Mouse (Mus musculus): Measurements from ENCODE around the gene Prkar2a. TPM values are rescaled to one million over a fixed set of nuclear protein-coding genes. Genes with fewer than 3 reads are reported as not detected.

Prkar2a gene
- polyA plus RNA-seq, 1 experiment from 2014 or later: 65.9 TPM

- Histone ChIP-seq H3K36me3 (no peaks in the 10 kb centered on the region), H3K9me3 (no peaks in the 10 kb centered on the region), H3K9ac (no peak overlapping the region), H3K4me2 (peak overlapping the region; percentile 79), H3K27me3 (no peaks in the 10 kb centered on the region), H3K4me3 (no peak overlapping the region), H3K27ac (replicated peaks) (no peak overlapping the region), H3K4me1 (replicated peaks) (peaks cover 84% of the 10 kb centered on the region)
- no peak for ATAC-seq (ENCODE audit: low FRiP score, low read depth)
- WGBS: 91% methylated on average over 2 of the region's 2 CpGs
Measured at GRCm38 (mm10) chr9:108787080-108787479, 98.0 kb downstream of the Prkar2a start.

DNA sequence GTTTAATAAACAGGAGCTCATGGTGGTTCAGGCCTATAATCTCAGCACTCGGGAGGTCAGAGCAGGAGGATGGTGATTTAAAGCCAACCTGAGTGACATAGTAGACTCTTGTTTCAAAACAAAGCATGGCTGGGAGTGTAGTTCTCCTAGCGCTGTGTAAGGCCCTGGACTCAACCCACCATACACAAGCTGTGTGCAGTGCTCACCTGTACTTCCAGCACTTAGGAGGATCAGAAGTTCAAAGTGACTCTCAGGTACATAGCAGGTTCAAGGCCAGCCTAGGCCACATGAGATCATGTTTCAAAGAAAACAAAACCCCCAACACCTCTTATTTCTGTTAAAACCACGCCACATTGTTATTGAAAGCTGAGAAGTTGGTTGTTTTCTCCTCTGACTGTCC lies 99.6 kb downstream of the Prkar2a start:
- no peak overlapping the region for H3K4me2 ChIP-seq

GRCm38 (mm10) chr9:108792307-108792706 lies 103.2 kb downstream of the Prkar2a start:
- peaks cover 13% of the 10 kb centered on the region; the same call in 1 of the 2 replicates for H3K36me3 ChIP-seq
- 82% methylated on average over 1 of the region's 1 CpGs for WGBS
- no peak for ATAC-seq (ENCODE audit: low FRiP score, low read depth)
- no peak overlapping the region for H3K4me3 ChIP-seq
- H3K27ac ChIP-seq (replicated peaks): no peak overlapping the region
- 0 out of 2 replicates have a peak overlapping the region, but pooled peaks have one; percentile 6 for H3K4me2 ChIP-seq
- H3K4me1 ChIP-seq (replicated peaks): peaks cover 99% of the 10 kb centered on the region
- H3K9me3 ChIP-seq: no peaks in the 10 kb centered on the region
- no peaks in the 10 kb centered on the region for H3K27me3 ChIP-seq
- H3K9ac ChIP-seq: no peak overlapping the region

More for the DNA sequence above, 99.6 kb downstream of the Prkar2a start:
- Histone ChIP-seq H3K4me1 (replicated peaks) (peaks cover 89% of the 10 kb centered on the region), H3K9ac (no peak overlapping the region), H3K36me3 (no peaks in the 10 kb centered on the region), H3K4me3 (no peak overlapping the region), H3K9me3 (no peaks in the 10 kb centered on the region), H3K27ac (replicated peaks) (no peak overlapping the region), H3K27me3 (no peaks in the 10 kb centered on the region)
- no peak for ATAC-seq (ENCODE audit: low FRiP score, low read depth)
- WGBS: 83% methylated on average over 3 of the region's 3 CpGs

- H3K27me3 ChIP-seq: no peaks in the 10 kb centered on the region
- 0 out of 2 replicates have a peak overlapping the region, but pooled peaks have one; percentile 6 for H3K4me2 ChIP-seq
- WGBS: 44% methylated on average over 3 of the region's 3 CpGs
- H3K27ac ChIP-seq (replicated peaks): no peak overlapping the region
- no peak overlapping the region for H3K9ac ChIP-seq
- H3K4me3 ChIP-seq: no peak overlapping the region
- peaks cover 96% of the 10 kb centered on the region for H3K4me1 ChIP-seq (replicated peaks)
- H3K9me3 ChIP-seq: no peaks in the 10 kb centered on the region
- ATAC-seq (ENCODE audit: low FRiP score, low read depth): no peak
- peaks cover 17% of the 10 kb centered on the region for H3K36me3 ChIP-seq
Measured at GRCm38 (mm10) chr9:108792730-108793129, 103.6 kb downstream of the Prkar2a start.

GRCm38 (mm10) chr9:108795281-108795680 lies 106.2 kb downstream of the Prkar2a start:
- peak overlapping the region; percentile 30; the same call in 1 of the 2 replicates for H3K4me2 ChIP-seq
- no peak overlapping the region for H3K4me3 ChIP-seq
- ATAC-seq (ENCODE audit: low FRiP score, low read depth): no peak
- WGBS: 42% methylated on average over 2 of the region's 2 CpGs
- no peaks in the 10 kb centered on the region for H3K9me3 ChIP-seq
- peaks cover 40% of the 10 kb centered on the region for H3K36me3 ChIP-seq
- peaks cover 71% of the 10 kb centered on the region for H3K4me1 ChIP-seq (replicated peaks)
- no peak overlapping the region for H3K27ac ChIP-seq (replicated peaks)
- no peaks in the 10 kb centered on the region for H3K27me3 ChIP-seq
- no peak overlapping the region for H3K9ac ChIP-seq

GRCm38 (mm10) chr9:108795762-108796161 lies 106.6 kb downstream of the Prkar2a start:
- Histone ChIP-seq H3K4me2 (peak overlapping the region; percentile 30), H3K27me3 (no peaks in the 10 kb centered on the region), H3K9me3 (no peaks in the 10 kb centered on the region), H3K27ac (replicated peaks) (peak overlapping the region; percentile 10; the same call in 1 of the 2 replicates), H3K4me1 (replicated peaks) (peaks cover 66% of the 10 kb centered on the region), H3K36me3 (peaks cover 42% of the 10 kb centered on the region), H3K4me3 (no peak overlapping the region), H3K9ac (no peak overlapping the region)
- WGBS: 34% methylated on average over 11 of the region's 11 CpGs
- 0 out of 2 replicates have a peak, but pooled peaks have one; percentile 3 for ATAC-seq (ENCODE audit: low FRiP score, low read depth)

DNA sequence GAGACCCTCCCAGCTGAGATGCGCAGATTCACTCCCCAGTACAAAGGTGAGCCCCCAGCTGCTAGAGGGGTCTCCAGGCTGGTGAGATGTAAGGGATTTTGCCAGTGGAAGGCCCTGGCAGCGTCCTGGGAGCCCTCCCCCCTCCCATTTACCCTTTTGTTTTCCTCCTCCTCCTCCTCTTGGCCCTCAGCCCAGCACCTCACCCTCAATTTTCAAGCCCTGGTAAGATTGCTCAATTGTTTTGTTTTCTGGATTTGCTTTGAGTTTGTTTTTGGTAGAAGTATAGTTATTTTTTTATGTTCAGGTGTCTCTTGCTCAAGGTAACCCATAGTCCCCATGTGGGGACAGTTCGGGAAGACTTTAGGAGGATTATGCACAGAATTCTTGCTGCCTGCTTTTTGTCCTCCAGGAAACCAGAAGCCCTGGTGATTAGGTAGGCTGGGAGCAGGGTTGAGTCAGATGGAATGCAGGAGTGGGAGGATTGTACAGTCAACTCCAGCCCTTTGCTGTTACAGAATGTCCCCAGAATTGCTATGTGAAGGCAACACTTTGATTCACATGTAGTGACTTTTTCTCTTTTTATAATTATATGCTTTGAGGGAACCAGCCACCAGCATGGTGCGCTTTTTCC lies 107.4 kb downstream of the Prkar2a start:
- Histone ChIP-seq H3K36me3 (peaks cover 49% of the 10 kb centered on the region), H3K27me3 (no peaks in the 10 kb centered on the region), H3K27ac (replicated peaks) (peak overlapping the region; percentile 10; the same call in 1 of the 2 replicates), H3K4me2 (peak overlapping the region; percentile 30), H3K9ac (no peak overlapping the region), H3K9me3 (no peaks in the 10 kb centered on the region), H3K4me1 (replicated peaks) (peaks cover 59% of the 10 kb centered on the region), H3K4me3 (no peak overlapping the region)
- no peak; the same call in 1 of the 2 replicates for ATAC-seq (ENCODE audit: low FRiP score, low read depth)
- WGBS: 67% methylated on average over 4 of the region's 4 CpGs

DNA sequence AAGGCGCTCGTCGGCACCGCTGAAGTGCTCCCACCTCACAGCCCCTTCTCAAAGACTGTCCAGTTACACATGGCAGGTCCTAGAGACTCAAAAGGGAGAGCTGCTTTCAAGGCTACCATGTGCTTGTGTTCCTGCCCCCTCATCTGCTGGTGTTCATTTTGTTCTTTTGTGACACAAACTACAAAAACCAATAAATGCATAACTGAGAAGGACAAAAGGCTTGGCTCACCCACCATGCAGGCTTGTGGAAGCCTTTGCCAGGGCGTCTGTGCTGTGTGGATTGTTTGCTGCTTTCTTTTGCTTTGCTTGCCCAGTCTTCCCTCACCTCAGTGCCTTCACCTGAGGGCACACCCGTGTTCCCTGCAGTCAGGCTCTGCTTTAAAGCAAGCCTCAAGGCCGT lies 108.4 kb downstream of the Prkar2a start:
- ATAC-seq (ENCODE audit: low FRiP score, low read depth): no peak
- Histone ChIP-seq H3K4me1 (replicated peaks) (peaks cover 49% of the 10 kb centered on the region), H3K27me3 (no peaks in the 10 kb centered on the region), H3K36me3 (peaks cover 59% of the 10 kb centered on the region), H3K4me3 (no peak overlapping the region), H3K9me3 (no peaks in the 10 kb centered on the region), H3K27ac (replicated peaks) (no peak overlapping the region), H3K9ac (no peak overlapping the region), H3K4me2 (no peak overlapping the region)
- WGBS: 84% methylated on average over 7 of the region's 7 CpGs

DNA sequence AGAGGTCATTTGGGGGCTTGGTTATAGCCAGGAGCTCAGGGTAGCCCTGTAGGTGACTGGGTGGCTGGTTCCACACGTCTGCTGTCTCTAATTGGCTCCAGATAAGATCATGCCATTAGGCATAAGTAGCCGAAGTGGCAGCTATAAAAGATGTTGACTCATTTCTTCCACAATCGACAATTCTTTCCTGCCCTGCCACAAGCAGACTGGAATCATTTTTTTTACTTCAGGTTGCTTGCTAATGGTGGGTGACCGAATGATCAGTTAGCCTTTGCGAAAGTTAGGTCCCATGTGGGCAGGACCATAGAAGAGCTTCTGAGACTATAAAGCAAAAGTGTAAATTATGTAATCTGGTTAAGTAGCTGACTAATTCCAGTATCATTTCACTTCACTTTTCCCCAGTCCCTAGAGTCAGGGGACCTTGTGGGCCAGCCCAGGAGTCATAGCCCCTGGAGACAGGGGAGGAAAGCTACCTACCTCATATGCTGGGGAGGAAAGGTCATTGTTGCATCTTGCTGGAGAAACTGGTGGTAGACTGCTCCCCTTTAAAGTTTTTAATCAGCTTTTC lies 109.5 kb downstream of the Prkar2a start:
- whole genome bisulfite sequencing: 85% methylated on average over 5 of the region's 5 CpGs
- H3K4me1 ChIP-seq (replicated peaks): peaks cover 38% of the 10 kb centered on the region
- H3K4me2 ChIP-seq: no peak overlapping the region
- no peak overlapping the region for H3K27ac ChIP-seq (replicated peaks)
- H3K4me3 ChIP-seq: no peak overlapping the region
- no peak overlapping the region for H3K9ac ChIP-seq
- H3K27me3 ChIP-seq: no peaks in the 10 kb centered on the region
- no peaks in the 10 kb centered on the region for H3K9me3 ChIP-seq
- H3K36me3 ChIP-seq: peaks cover 68% of the 10 kb centered on the region
- no peak for ATAC-seq (ENCODE audit: low FRiP score, low read depth)

- H3K9me3 ChIP-seq: no peaks in the 10 kb centered on the region
- no peak overlapping the region for H3K4me2 ChIP-seq
- H3K27me3 ChIP-seq: no peaks in the 10 kb centered on the region
- H3K36me3 ChIP-seq: peaks cover 78% of the 10 kb centered on the region
- peaks cover 28% of the 10 kb centered on the region for H3K4me1 ChIP-seq (replicated peaks)
- no peak overlapping the region for H3K27ac ChIP-seq (replicated peaks)
- 0 out of 2 replicates have a peak, but pooled peaks have one; percentile 17 for ATAC-seq (ENCODE audit: low FRiP score, low read depth)
- WGBS: 81% methylated on average over 3 of the region's 3 CpGs
- no peak overlapping the region for H3K4me3 ChIP-seq
- H3K9ac ChIP-seq: no peak overlapping the region
Measured at GRCm38 (mm10) chr9:108799564-108799963, 110.5 kb downstream of the Prkar2a start.

Data from hindbrain, embryonic 15.5 days (tissue).